Mouse (Mus musculus) frontal cortex, postnatal 10 days (tissue): Measurements from ENCODE around the gene Btbd3.
"Not testable (repeated sequence)": the region's sequence is repeated elsewhere in the genome, so short reads cannot be mapped to it uniquely, and the experiment has no call there.

Experiments
- DNase-seq, 2 experiments: peaks; one replicate each; pipeline ENCODE4 v3.0.0; 2022; ENCODE audit warnings: low spot score in 2 of 2, mixed read lengths in 1 of 2

The Btbd3 gene

DNA sequence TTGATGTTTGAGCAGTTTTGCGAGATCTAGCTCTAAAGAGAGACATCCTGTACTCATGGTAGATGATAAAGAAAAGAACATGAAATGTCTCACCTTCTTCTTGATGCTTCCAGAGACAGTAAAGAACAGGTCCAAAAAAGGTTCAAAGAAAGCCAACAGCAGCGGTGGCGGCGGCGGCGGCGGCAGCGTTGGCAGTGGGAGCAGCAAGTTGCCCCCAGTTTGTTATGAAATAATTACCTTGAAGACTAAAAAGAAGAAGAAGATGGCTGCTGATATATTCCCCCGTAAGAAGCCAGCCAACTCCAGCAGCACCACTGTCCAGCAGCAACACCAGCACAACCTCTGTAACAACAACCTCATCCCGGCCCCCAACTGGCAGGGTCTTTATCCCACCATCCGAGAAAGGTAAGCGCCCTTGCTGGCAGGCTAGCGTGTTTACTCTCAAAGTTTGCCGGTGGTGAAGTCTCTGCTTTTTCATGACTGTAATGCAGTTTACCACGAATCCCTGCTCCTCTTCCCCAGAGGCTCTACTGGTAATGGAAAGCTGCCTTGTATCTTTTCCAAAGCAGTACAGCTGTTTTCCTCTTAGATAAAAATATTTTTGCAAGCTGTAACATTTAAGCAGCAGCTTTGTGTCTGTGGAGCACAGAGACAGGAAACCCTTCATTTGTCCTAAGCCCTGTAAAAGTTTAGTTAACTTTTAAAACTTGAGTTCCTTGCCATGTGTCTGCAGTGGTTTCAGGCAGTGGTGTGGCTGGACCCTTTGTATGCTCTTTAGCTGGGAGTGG is 22.7 kb downstream of the Btbd3 start:
- no peak for DNase-seq

DNA sequence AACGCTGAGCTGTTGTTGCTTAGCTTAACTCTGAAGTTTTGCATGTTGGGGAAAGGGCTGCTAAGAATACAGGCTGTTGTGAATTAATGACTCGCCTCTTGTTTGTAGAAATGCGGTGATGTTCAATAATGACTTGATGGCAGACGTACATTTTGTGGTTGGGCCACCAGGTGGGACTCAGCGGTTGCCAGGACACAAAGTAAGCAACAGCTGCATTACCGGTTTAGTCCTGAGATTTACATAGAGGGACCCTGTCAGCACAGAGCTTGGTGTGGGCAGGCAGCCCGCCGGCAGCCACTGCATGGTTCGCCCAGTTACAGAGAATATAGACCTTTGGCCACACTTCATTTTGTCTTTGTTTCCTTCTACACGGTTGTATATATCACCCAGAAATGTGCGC is 23.3 kb downstream of the Btbd3 start:
- no peak for DNase-seq

DNA sequence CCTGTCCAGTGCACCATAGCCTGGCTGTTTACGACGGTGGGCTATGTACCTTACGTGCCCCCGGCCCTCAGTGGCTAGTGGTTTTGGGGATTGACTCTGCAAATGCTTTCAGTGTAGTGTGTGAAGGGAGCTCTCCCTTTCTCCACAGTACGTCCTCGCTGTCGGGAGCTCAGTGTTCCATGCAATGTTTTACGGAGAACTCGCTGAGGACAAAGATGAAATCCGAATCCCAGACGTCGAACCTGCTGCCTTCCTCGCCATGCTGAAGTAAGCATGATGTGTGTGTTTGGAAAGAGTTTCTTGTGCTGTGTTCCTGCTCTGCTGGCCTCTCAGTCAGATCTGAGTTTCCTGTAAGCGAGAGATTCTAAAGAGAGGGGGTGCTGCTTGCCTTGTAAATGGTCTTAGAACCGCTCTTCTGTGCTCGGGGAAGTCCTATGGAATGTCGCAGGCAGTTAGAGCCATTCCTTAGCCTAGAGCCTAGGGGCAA is 23.9 kb downstream of the Btbd3 start:
- no peak for DNase-seq

DNA sequence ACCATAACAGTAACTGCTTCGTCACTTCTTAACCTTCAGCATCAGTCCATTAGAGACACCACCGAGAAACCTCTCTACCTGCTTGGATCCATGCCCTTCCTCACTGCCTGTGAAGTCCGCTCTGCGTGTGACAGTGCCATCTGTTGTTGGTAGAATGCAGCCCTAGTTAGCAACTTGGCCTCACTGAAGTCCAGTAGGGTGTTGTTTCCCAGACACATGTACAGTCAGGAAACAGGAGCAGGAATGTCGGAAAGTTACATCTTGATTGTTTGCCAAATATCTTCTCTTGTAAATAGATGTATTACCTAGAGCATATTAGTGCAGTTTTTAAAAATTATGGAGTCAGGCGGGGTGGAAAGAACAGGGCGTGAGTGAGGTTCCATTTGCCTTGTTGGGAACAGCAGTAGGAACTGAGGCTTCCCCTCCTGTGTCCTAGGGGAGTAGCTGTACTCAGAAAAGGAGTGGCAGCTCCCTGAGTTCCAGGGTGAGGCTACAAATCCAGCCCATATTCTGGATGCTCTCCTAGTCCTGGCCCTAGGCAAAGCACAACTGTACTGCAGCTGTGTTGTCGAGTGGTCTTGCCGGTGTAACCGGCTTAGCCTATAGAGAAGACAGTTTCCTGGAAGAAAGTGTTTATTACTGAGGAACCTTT is 25.3 kb downstream of the Btbd3 start:
- no peak for DNase-seq

DNA sequence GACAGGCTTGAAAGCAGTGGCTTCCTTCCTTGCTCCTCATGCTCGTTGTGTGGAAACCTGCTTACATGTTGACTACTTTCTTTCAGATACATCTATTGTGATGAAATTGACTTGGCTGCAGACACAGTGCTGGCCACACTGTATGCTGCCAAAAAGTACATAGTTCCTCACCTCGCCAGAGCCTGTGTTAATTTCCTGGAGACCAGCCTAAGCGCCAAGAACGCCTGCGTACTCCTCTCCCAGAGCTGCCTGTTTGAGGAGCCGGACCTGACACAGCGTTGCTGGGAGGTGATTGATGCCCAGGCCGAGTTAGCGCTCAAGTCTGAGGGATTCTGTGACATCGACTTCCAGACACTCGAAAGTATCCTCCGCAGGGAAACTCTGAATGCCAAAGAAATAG is 27.0 kb downstream of the Btbd3 start:
- no peak for DNase-seq

DNA sequence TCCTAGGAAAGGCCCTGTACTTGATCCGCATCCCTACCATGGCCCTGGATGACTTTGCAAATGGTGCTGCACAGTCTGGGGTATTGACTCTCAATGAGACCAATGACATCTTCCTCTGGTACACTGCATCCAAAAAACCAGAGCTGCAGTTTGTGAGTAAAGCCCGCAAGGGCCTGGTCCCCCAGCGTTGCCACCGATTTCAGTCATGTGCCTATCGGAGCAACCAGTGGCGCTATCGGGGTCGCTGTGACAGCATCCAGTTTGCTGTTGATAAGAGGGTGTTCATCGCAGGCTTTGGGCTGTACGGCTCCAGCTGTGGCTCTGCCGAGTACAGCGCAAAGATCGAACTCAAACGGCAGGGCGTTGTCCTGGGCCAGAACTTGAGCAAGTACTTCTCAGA is 27.5 kb downstream of the Btbd3 start:
- DNase-seq = no peak

DNA sequence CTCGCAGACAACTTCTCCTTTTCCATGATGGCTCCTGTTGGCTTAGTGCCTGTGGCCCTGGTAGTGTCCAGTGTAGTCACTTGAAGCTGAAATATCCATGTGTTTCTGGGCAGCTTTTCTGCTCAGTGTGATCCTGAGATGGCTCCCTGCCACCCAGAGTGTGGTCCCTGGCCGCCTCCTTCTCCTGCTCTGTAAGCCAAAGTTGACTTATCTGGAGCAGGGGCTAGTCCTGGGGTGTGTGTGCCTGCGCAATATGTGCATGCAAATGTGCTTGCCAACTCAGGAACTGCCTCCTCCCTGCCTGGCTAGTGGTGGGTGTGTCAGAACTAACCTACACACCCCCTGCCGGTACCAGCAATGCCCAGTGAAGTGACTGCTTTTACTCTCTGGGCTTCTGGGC is 29.4 kb downstream of the Btbd3 start:
- DNase-seq = no peak

DNA sequence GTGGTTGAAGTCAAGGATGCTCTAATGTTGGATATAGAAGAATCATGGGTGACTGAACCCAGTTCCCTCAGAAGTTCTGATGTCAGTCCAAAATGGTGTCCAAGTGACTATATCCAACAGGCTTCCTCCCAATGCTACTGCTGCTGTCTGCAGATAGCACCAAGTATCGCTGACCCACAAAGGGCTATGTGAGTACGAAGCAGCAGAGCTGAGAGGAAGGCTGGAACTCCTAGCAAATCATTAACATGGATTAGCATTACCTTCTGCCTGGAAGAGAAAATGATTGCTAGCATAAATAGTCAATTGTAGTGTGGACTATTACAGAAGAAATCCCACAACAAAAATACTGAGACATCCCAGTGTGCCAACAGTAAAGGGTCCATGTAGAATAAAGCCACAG is 33.8 kb downstream of the Btbd3 start:
- DNase-seq = no peak

DNA sequence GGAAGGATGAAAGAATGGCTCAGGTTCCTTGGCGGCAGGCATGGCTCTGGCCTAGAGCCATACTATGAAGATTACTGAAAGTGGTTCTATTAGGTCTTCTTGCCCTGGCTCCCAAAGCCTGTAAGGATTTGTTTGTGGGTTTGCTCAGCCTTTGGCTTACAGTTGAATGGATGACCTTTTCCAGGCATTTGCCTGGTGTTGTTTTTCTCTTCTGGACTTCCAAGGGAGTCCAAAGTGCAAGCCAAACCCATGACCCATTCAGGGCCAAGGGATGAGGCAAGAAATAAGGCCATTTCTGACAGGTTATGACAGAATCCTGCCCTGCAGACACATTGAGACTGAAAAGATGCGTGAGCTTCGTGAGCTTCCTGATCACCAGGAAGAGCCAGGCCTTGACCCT is 37.9 kb downstream of the Btbd3 start:
- DNase-seq = no peak

DNA sequence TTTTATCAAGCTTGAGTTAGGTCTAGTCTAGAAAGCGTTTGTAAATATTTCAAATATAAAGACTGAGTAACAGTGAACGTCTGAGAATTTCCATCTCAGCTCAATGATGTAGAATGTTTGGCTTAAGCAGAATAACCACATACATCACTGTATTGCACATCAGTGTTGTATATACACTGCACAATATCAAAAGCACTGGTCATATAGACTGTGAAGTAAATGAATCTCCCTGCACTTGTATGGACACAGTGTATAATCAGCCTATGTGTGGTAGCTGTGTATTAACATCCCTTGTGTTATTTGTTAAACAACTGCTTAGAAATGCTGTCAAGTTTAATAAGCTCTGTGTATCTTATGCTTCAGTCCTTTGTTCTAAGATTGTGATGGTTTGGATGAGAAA is 49.9 kb downstream of the Btbd3 start:
- no peak for DNase-seq

DNA sequence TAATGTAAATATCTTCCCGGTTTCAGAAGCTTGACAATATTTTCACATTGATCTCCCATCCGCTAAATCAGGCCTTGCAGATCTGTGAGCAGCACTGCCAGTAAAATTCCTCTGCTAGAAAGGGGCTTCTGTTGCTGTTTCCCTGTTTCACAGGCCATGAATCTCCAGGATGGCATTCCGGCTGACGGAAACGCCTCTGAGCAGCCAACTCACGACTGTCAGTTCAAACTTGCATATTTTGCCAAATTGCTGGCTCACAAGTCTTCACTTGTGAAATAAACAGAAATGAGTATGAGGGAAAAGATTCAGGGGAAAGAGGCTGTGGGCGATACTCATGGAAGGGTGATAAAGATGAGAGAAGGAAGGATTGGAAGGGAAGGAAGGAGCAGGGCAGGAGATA is 59.3 kb downstream of the Btbd3 start:
- DNase-seq = no peak

DNA sequence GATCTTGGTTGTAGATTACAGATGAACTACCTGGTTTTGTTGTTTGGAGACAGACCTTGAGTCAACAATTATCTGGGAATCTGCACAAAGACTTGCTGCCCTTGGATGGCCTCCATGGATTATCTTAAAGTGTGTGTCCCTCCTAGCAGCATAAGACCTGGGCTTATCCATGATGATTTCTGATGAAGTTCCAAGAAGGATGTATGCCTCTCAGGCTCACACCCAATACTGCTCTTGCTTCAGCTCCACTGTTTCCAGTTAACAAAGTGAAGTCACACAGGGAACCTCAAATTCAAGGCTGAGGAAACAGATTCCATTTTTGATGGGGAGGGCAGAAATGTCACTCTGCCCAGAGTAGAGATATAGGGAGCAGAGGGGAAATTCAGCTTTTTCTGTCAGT is 64.0 kb downstream of the Btbd3 start:
- DNase-seq = no peak

DNA sequence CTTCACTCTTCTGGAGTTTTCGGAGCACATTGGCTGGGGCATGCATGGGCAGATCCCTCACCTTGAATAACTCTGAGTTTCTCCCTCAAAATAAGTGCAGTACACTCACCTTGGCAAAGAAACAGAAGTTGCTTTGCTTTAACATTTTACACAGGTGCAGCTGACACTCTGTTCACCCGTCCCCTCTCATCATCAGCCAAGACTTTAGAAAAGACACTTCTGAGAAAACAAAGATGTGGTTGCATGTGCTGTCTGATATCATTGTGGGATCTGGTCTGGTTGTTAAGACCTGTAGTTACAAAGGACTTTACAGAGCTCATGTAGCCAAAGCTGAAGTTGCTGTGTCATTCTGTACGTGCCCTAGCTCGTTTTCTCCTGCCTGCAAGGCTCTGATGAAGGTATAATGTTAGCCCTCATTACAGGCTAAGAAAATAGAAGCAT is 64.7 kb downstream of the Btbd3 start:
- DNase-seq = no peak

DNA sequence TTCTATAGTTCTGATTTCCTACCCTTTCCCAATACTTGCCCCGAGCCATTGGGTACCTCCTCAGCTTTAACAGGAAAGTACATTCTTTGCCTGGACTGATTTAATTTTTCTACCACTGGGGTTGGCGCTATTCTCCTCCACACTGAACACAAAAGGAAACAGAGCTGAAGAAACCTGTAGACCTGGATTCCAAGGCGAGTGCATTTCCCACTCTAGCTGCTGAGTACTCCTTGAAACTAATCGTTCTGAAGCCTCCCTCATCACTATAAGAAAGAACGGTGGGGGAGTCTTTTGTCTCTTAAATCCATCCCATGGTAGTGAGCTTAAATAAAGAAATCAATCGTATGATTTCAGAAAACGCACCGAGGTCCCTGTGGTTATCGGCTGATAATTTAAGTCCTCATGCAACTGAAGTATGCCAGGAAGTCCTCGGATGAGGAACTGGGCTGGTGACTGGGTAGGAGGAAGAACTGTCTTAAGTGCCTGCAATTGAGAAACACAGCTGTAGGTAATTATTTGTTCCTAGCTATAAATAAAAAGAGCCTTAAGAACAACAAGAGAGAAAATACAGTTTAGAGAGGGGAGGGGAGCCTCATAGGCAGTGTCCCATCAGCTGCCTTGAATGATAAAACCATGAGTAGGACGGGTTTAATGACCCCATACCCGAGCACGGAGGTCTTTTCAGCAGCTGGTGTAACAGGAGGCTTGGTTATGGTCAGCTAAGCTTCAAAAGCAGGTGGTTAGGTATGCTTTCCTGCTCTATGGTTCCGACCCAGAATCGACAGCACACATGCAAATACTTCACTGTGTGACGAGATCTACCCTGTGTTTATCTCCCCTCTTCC is 66.1 kb downstream of the Btbd3 start:
- DNase-seq = no peak

DNA sequence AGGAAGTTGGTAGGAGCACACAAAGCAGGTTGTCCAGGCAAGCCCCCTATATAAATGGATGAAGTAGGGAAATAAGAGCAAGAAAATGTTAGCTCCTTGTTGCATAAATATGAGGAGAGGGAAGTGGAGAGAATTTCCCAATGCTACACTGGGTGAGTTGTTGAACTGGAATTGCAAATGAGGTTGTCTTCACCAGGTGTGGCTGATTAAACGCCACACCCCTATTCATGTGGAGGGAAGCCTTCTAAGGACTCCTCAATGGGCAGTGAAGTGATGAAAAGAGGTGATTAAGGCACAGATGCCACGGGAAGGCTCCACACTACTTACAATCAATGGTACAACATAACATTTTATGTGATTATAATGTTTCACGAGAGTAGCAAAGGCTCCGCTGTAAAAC is 70.0 kb downstream of the Btbd3 start:
- no peak for DNase-seq

DNA sequence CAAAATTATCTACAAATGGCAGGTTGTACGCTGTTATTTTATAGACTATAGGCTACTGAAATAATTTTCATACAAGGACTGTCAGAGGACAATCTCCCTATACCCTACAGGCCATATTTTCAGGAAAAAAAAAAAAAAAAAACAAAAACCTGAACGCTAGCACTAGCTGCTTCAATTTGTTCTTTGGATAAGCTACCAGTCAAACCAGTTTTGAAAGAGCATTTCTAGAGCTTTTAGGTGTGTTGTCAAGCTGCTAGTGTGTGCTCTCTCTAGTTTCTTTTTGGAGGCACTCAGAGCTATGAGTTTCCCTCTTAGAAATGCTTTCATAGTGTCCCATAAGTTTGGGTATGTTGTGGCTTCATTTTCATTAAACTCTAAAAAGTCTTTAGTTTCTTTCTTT is 77.8 kb downstream of the Btbd3 start:
- DNase-seq = not testable (repeated sequence)

DNA sequence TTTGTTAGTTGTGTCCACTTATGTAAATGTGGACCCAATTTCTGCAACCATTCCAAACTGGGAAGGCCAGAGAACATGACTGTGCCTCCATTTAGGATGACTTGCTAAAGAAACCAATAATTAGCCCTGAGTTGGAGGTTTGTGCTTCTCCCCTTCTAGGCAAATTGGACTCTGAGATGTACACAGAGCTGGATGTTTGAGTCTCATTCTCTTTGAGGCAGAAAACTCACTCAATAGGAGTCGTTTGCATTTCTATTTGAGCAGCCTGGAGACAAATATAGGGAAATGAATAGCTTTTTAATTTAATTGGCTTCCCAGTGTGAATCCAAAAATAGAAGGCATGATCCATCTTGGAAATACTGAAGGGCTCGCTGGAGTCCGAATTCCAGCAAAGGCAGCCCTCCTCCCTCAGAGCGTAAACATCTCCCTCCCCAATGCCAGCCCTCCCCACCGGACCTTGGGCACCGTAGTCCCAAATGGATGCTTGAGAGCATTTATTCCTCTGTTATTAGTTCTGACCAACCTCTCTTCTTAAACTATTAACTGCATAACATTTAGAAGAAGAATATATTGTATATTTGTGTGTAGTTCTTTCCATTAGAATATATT is 81.6 kb downstream of the Btbd3 start:
- no peak for DNase-seq

DNA sequence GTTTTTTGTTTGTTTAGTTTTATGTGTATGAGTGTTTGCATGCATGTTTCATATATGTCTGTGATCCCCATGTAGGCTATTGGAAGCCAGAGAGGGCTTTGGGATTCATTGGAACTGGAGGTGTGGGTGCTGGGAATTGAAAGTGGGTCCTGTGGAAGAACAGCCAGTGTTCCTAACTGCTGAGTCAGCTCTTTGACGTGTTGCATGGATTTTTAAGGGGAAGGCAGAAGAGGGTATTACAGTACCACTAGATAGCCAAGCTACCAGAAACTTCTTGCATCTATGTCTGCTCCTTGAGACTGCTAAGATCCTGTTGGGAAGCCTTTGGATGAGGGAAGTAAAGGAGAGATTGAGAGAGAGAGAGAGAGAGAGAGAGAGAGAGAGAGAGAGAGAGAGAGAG is 82.2 kb downstream of the Btbd3 start:
- no peak for DNase-seq

DNA sequence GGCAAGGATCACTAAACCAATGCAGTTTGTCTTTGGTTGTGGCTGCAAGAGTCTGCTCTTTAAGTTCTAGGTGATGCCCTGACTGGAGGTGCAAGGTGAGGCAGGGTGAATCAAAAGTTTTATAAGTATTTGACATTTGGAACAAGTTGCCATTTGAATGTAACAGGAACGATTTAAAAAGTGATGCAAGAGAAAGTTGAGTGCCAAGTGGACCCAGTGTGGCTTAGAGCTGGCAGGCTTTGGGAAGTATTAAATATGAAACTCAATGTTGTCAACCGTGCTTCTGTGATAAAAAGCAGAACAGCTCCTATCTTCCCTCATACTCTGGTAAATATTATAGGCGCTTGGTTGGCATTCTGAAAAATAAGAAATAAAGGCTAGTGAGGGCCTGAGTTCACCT is 99.0 kb downstream of the Btbd3 start:
- no peak for DNase-seq

DNA sequence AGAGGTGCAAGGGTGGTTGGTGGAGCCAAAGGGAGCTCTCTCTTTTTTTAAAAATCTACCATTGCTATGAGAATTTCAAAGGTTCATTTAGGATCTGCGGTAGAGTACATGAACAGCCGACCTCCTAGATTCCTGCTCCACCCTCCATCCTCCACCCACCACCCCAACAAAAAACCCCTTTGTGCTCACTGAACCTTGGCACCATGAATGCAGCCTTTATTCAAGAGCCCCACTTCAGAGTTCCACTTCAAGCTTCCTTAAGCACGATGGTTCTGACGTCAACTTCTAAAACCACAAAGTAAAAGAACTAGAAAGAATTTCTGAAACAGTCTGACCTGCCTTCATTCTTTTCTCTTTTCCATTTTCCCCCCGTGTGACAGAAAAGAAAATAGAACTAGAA is 106.1 kb downstream of the Btbd3 start:
- DNase-seq = no peak

DNA sequence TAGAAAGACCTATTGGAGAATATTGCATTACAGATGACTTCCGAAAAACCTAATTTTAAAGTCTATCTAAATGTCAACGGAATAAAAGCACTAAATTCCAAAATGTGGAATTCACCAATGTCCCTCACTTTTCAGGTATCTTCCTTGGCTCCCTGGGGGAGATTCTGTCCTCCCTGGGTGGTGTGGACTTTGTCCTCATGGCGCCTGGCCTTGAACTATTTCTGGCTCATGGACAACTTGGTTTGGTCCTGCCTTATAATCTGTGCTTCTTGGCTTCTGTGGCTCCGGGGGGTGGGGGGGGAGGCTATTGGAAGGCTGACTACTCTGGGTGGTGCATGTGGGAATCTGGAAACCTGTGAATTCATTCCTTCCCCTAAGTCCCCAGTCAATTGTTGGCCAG is 109.0 kb downstream of the Btbd3 start:
- DNase-seq = no peak

DNA sequence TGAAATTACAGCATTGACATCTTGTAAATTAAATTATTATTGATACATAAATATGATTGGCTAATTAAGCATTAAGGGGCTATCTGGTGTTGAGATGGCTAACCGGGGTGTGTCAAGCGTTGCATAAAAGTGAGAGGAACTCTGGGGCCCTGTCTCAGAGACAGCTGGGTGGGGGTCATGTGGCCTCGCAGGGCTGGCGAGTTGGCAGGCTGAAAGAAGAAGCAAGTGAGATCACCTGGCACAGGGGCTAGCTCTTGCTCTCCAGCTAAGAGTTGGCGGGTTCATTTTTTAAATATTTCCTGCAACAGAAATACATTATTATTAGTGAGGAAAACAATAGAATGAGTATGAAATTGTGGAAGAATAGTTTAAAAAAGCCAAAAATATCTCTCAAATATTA is 118.2 kb downstream of the Btbd3 start:
- no peak for DNase-seq
